Mouse (Mus musculus): ENCODE measurements around the gene Fgd2. TPM values are rescaled to one million over a fixed set of nuclear protein-coding genes. Genes with fewer than 3 reads are reported as not detected.

Gene Fgd2
- total and polyA plus RNA-seq, 2 experiments from 2014 or later: 1.6 to 6.3 TPM

DNA sequence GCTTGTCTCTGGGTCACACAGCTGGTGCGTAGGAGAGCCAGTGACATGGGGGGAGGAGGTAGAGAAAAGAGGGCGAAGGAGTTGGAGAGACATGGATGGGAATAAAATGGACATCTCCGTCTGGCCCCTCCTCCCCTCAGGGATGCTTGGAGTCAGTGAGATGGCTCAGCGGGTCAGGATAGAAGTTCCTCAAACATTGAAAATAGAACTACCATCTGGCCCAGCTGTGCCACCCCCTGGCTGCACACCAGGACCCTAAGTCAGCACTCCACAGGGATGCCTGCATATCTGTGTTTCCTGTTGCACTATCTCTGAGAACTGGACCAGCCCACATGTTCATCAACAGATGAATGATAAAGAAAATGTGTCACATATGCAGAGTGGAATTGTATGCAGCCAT lies 19.5 kb downstream of the Fgd2 start:
- Histone ChIP-seq H3K4me3 (ENCODE audit: low read depth, low read length) (no peak overlapping the region), H3K36me3 (replicated peaks; ENCODE audit: control insufficient read depth, insufficient read depth, low read length) (no peaks in the 10 kb centered on the region), H3K4me1 (ENCODE audit: control insufficient read depth, insufficient read depth) (0 out of 2 replicates have a peak, but pooled peaks cover 3% of the 10 kb centered on the region), H3K9me3 (replicated peaks; ENCODE audit: control insufficient read depth, low read length) (no peaks in the 10 kb centered on the region), H3K9ac (replicated peaks; ENCODE audit: low read depth, low read length) (no peak overlapping the region), H3K4me2 (ENCODE audit: low read depth, low read length) (no peak overlapping the region), H3K27ac (ENCODE audit: low read depth) (no peak overlapping the region), H3K27me3 (ENCODE audit: control insufficient read depth, insufficient read depth, low read length) (no peaks in the 10 kb centered on the region)
- ATAC-seq (ENCODE audit: insufficient read depth, low read depth): no peak
- no peak for TF ChIP-seq EP300 (IDR thresholded peaks at IDR 0.05; ENCODE audit: low read depth)
- no peak for TF ChIP-seq CTCF (IDR thresholded peaks at IDR 0.05; ENCODE audit: low read depth)
- no peak for DNase-seq (ENCODE audit: low spot score)
- whole genome bisulfite sequencing: 69% methylated on average over 4 of the region's 4 CpGs

DNA sequence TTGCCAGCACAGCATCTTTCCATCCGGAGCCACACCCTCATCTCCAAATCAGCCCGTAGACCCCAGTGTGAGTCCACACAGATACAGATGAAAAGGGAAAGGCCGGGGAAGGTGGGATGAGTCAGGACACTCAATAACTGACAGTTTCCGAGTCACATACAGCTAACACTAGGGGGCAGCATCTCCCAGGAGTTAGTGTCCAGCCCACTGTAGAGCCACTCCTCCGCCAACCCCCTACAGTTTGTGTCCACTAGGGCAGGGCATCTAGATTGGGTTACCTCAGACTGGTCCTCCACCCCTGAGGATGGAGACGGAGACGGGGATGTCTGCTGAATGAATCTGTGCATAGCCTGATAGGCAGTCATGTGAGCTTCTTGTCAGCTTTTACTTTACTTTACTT lies 20.8 kb downstream of the Fgd2 start:
- ATAC-seq (ENCODE audit: insufficient read depth, low read depth) (peak; percentile 75), DNase-seq (ENCODE audit: low spot score) (peak; percentile 92)
- H3K36me3 ChIP-seq (replicated peaks; ENCODE audit: control insufficient read depth, insufficient read depth, low read length): no peaks in the 10 kb centered on the region
- no peaks in the 10 kb centered on the region for H3K9me3 ChIP-seq (replicated peaks; ENCODE audit: control insufficient read depth, low read length)
- no peaks in the 10 kb centered on the region for H3K27me3 ChIP-seq (ENCODE audit: control insufficient read depth, insufficient read depth, low read length)
- WGBS: 16% methylated on average over 7 of the region's 7 CpGs
- no peak overlapping the region for H3K4me3 ChIP-seq (ENCODE audit: low read depth, low read length)
- no peak overlapping the region for H3K4me2 ChIP-seq (ENCODE audit: low read depth, low read length)
- H3K9ac ChIP-seq (replicated peaks; ENCODE audit: low read depth, low read length): no peak overlapping the region
- TF ChIP-seq CTCF (IDR thresholded peaks at IDR 0.05; ENCODE audit: low read depth) (peak; percentile 85), EP300 (IDR thresholded peaks at IDR 0.05; ENCODE audit: low read depth) (no peak)
- H3K4me1 ChIP-seq (ENCODE audit: control insufficient read depth, insufficient read depth): 0 out of 2 replicates have a peak, but pooled peaks cover 3% of the 10 kb centered on the region
- H3K27ac ChIP-seq (ENCODE audit: low read depth): no peak overlapping the region

DNA sequence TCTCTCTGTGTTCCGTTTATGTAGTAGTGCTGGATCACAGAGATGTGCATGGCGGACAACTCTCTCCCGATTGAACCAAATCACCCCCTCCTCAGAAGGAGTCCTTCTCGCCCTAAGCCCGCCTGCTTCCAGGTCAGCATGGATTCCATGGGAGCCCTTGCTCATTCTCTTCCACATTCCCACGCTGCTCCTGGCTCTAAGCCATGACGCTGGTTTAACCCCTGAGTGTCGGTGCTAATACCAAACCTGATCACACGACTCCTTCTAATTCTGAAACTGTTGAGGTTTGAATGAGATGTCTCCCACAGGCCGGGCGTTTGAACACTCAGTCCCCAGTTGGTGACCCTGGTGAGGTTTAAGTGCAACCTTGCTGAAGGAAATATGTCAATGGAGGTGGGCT lies 21.7 kb downstream of the Fgd2 start:
- no peaks in the 10 kb centered on the region for H3K9me3 ChIP-seq (replicated peaks; ENCODE audit: control insufficient read depth, low read length)
- DNase-seq (ENCODE audit: low spot score) (no peak), ATAC-seq (ENCODE audit: insufficient read depth, low read depth) (no peak)
- TF ChIP-seq CTCF (IDR thresholded peaks at IDR 0.05; ENCODE audit: low read depth) (no peak), EP300 (IDR thresholded peaks at IDR 0.05; ENCODE audit: low read depth) (no peak)
- no peak overlapping the region for H3K4me2 ChIP-seq (ENCODE audit: low read depth, low read length)
- 0 out of 2 replicates have a peak, but pooled peaks cover 3% of the 10 kb centered on the region for H3K4me1 ChIP-seq (ENCODE audit: control insufficient read depth, insufficient read depth)
- no peak overlapping the region for H3K27ac ChIP-seq (ENCODE audit: low read depth)
- H3K27me3 ChIP-seq (ENCODE audit: control insufficient read depth, insufficient read depth, low read length): no peaks in the 10 kb centered on the region
- no peak overlapping the region for H3K4me3 ChIP-seq (ENCODE audit: low read depth, low read length)
- no peak overlapping the region for H3K9ac ChIP-seq (replicated peaks; ENCODE audit: low read depth, low read length)
- no peaks in the 10 kb centered on the region for H3K36me3 ChIP-seq (replicated peaks; ENCODE audit: control insufficient read depth, insufficient read depth, low read length)
- 48% methylated on average over 11 of the region's 11 CpGs for WGBS

DNA sequence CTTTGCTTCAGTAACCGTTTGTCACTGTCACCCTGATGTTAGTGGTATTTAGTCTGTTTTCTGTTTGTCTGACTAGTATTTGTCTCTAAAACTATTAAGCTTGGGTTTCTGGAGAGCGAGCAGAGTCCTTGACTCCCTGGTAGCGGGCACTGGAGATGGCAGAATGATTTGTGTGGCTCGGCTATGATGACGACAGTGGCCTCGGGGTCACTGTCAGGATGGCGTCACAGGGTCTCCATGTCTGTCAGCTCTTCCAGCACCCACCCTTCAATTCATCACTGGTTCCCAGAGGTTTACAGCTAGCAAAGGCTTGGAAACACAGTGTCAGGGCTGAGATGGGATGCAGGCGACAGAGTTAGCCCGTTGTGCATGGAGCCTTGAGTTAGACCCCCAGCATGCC lies 23.2 kb downstream of the Fgd2 start:
- no peak overlapping the region for H3K4me2 ChIP-seq (ENCODE audit: low read depth, low read length)
- H3K27me3 ChIP-seq (ENCODE audit: control insufficient read depth, insufficient read depth, low read length): no peaks in the 10 kb centered on the region
- 80% methylated on average over 9 of the region's 9 CpGs for WGBS
- H3K4me3 ChIP-seq (ENCODE audit: low read depth, low read length): no peak overlapping the region
- ATAC-seq (ENCODE audit: insufficient read depth, low read depth) (no peak), DNase-seq (ENCODE audit: low spot score) (no peak)
- H3K9me3 ChIP-seq (replicated peaks; ENCODE audit: control insufficient read depth, low read length): no peaks in the 10 kb centered on the region
- TF ChIP-seq EP300 (IDR thresholded peaks at IDR 0.05; ENCODE audit: low read depth) (no peak), CTCF (IDR thresholded peaks at IDR 0.05; ENCODE audit: low read depth) (no peak)
- H3K36me3 ChIP-seq (replicated peaks; ENCODE audit: control insufficient read depth, insufficient read depth, low read length): no peaks in the 10 kb centered on the region
- 0 out of 2 replicates have a peak, but pooled peaks cover 3% of the 10 kb centered on the region for H3K4me1 ChIP-seq (ENCODE audit: control insufficient read depth, insufficient read depth)
- H3K27ac ChIP-seq (ENCODE audit: low read depth): no peak overlapping the region
- no peak overlapping the region for H3K9ac ChIP-seq (replicated peaks; ENCODE audit: low read depth, low read length)

DNA sequence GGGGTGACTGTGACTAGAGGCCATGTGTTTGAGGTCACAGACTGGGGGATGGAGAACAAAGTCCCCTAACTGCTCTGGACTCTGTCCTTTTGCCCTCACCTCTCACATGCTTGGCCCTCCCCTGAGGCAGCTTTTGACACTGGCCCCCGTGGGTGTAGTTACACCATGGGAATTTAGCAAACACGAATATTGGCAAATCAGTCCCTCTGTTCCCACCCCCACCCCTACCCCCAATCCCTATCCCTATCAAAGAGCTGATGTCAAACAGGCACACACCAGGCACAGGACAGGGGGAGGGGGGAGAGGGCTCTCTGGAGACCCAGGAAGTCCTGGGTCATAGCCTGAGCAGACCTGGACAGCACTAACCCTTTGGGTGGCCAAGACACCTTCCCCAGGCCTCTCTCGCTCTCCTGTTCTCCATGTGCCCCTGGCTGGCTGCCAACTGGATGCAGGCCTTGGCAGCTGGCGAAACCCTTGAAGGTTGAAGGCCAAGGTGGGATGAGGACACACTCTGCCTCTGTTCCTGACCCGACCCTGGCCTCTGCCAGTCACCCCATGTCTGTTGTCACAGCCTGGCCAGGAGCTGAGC lies 24.2 kb downstream of the Fgd2 start:
- Histone ChIP-seq H3K27ac (ENCODE audit: low read depth) (no peak overlapping the region), H3K4me3 (ENCODE audit: low read depth, low read length) (no peak overlapping the region), H3K4me2 (ENCODE audit: low read depth, low read length) (no peak overlapping the region), H3K9me3 (replicated peaks; ENCODE audit: control insufficient read depth, low read length) (no peaks in the 10 kb centered on the region), H3K27me3 (ENCODE audit: control insufficient read depth, insufficient read depth, low read length) (no peaks in the 10 kb centered on the region), H3K36me3 (replicated peaks; ENCODE audit: control insufficient read depth, insufficient read depth, low read length) (no peaks in the 10 kb centered on the region), H3K9ac (replicated peaks; ENCODE audit: low read depth, low read length) (no peak overlapping the region), H3K4me1 (ENCODE audit: control insufficient read depth, insufficient read depth) (0 out of 2 replicates have a peak, but pooled peaks cover 3% of the 10 kb centered on the region)
- TF ChIP-seq CTCF (IDR thresholded peaks at IDR 0.05; ENCODE audit: low read depth): no peak
- no peak for TF ChIP-seq EP300 (IDR thresholded peaks at IDR 0.05; ENCODE audit: low read depth)
- DNase-seq (ENCODE audit: low spot score) (no peak), ATAC-seq (ENCODE audit: insufficient read depth, low read depth) (peak; percentile 24; the same call in 1 of the 2 replicates)
- 34% methylated on average over 5 of the region's 5 CpGs for WGBS

DNA sequence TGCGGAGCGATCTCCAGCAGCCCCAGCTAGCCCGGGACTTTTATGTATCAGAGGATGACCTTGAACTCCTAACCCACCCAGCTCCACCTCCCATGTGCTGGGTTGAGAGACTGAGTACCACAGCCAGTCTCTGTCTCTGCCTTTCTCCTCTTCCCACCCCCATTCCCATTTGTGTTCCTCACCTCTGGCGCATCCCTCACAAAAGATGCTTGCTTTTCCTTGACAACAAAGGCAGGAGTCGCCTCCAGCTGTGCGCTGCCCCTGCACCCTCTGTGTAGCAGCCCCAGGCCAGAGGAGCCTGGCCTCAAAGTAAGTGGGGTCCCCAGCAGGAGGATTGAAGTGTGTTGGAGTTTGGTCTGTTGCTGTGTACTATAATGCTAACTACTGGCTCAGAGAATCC lies 25.0 kb downstream of the Fgd2 start:
- Histone ChIP-seq H3K4me2 (ENCODE audit: low read depth, low read length) (no peak overlapping the region), H3K27me3 (ENCODE audit: control insufficient read depth, insufficient read depth, low read length) (no peaks in the 10 kb centered on the region), H3K4me3 (ENCODE audit: low read depth, low read length) (no peak overlapping the region), H3K36me3 (replicated peaks; ENCODE audit: control insufficient read depth, insufficient read depth, low read length) (no peaks in the 10 kb centered on the region), H3K27ac (ENCODE audit: low read depth) (no peak overlapping the region), H3K9ac (replicated peaks; ENCODE audit: low read depth, low read length) (no peak overlapping the region), H3K9me3 (replicated peaks; ENCODE audit: control insufficient read depth, low read length) (no peaks in the 10 kb centered on the region), H3K4me1 (ENCODE audit: control insufficient read depth, insufficient read depth) (0 out of 2 replicates have a peak, but pooled peaks cover 3% of the 10 kb centered on the region)
- ATAC-seq (ENCODE audit: insufficient read depth, low read depth) (no peak), DNase-seq (ENCODE audit: low spot score) (no peak)
- TF ChIP-seq EP300 (IDR thresholded peaks at IDR 0.05; ENCODE audit: low read depth) (no peak), CTCF (IDR thresholded peaks at IDR 0.05; ENCODE audit: low read depth) (no peak)
- 63% methylated on average over 6 of the region's 6 CpGs for WGBS

Data from heart, postnatal 0 days (tissue).